Mouse (Mus musculus): Measurements from ENCODE around the gene Pank3. TPM values are rescaled to one million over a fixed set of nuclear protein-coding genes. Genes with fewer than 3 reads are reported as not detected.

Gene Pank3
- total and polyA plus RNA-seq, 3 experiments: 2.9 to 73.0 (median 32.6) TPM

DNA sequence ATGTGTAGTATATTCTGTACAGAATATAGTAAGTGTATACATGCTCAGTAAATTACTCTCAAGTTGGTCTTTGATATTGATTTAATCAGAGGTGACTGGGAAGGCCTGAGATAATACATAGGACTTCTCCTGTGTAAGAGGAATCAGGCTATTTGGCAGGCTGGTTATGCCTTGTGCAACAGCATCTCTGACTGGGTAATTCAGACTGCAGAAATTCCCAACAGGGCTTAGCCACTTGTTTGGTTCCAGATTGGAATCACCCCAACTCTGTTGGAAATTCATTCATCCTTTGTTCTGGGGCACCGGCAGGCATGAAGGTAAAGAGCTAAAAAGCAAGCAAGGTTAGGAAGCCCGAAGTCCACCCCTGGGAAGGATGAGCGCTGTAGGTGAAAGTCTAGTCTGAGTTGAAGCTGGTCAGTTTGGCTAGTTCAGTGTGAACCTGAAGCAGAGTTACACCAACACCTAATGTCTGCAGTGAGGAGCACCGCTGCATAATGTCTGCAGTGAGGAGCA lies 14.3 kb upstream of the Pank3 start:
- Histone ChIP-seq H3K9me3 (replicated peaks) (no peaks in the 10 kb centered on the region), H3K27me3 (ENCODE audit: insufficient read depth, low read length) (no peaks in the 10 kb centered on the region), H3K36me3 (replicated peaks) (no peaks in the 10 kb centered on the region), H3K4me1 (ENCODE audit: insufficient read depth, low read depth, low read length) (no peaks in the 10 kb centered on the region), H3K4me3 (ENCODE audit: low read depth, low read length) (no peak overlapping the region)
- DNase-seq (ENCODE audit: low spot score) (no peak), ATAC-seq (ENCODE audit: extremely low read depth, insufficient number of reproducible peaks, low FRiP score, poor library complexity, severe bottlenecking) (no peak)
- TF ChIP-seq GATA1 (IDR thresholded peaks at IDR 0.05; ENCODE audit: borderline replicate concordance, low read length): no peak
- TF ChIP-seq POLR2AphosphoS5 (IDR thresholded peaks at IDR 0.05; ENCODE audit: insufficient replicate concordance, low read depth, low read length): no peak
- no peak for TF ChIP-seq TAL1 (conservative IDR thresholded peaks at IDR 0.05; ENCODE audit: low read depth, low read length)
- TF ChIP-seq GATA2 (IDR thresholded peaks at IDR 0.05; ENCODE audit: borderline replicate concordance, low read depth, low read length): no peak
- TF ChIP-seq CTCF (IDR thresholded peaks at IDR 0.05; ENCODE audit: low read depth, low read length): no peak

DNA sequence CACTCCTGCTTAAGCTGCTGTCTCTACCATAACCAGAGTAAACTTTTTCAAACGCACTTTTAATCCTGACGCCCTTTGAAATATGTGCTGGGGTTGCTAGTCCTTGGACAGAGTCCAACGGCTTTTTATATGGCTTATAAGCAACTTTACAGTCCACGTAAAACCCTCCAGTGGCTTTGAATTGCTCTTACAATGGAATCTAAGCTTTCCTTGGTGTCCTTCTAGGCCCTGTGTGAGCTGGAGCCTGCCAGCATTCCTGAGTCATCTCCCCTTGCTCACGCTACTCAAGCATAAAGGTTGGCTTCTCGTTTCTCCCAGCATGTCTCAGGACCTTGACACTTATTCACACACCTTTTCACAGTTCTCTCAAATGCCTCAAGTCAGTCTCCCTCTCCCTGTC lies 13.7 kb upstream of the Pank3 start:
- no peaks in the 10 kb centered on the region for H3K9me3 ChIP-seq (replicated peaks)
- no peak overlapping the region for H3K4me3 ChIP-seq (ENCODE audit: low read depth, low read length)
- ATAC-seq (ENCODE audit: extremely low read depth, insufficient number of reproducible peaks, low FRiP score, poor library complexity, severe bottlenecking): no peak
- DNase-seq (ENCODE audit: low spot score): no peak
- 0 out of 2 replicates have a peak, but pooled peaks cover under 1% of the 10 kb centered on the region for H3K27me3 ChIP-seq (ENCODE audit: insufficient read depth, low read length)
- H3K36me3 ChIP-seq (replicated peaks): no peaks in the 10 kb centered on the region
- TF ChIP-seq TAL1 (conservative IDR thresholded peaks at IDR 0.05; ENCODE audit: low read depth, low read length) (no peak), GATA2 (IDR thresholded peaks at IDR 0.05; ENCODE audit: borderline replicate concordance, low read depth, low read length) (no peak), GATA1 (IDR thresholded peaks at IDR 0.05; ENCODE audit: borderline replicate concordance, low read length) (no peak), POLR2AphosphoS5 (IDR thresholded peaks at IDR 0.05; ENCODE audit: insufficient replicate concordance, low read depth, low read length) (no peak), CTCF (IDR thresholded peaks at IDR 0.05; ENCODE audit: low read depth, low read length) (no peak)
- no peaks in the 10 kb centered on the region for H3K4me1 ChIP-seq (ENCODE audit: insufficient read depth, low read depth, low read length)

DNA sequence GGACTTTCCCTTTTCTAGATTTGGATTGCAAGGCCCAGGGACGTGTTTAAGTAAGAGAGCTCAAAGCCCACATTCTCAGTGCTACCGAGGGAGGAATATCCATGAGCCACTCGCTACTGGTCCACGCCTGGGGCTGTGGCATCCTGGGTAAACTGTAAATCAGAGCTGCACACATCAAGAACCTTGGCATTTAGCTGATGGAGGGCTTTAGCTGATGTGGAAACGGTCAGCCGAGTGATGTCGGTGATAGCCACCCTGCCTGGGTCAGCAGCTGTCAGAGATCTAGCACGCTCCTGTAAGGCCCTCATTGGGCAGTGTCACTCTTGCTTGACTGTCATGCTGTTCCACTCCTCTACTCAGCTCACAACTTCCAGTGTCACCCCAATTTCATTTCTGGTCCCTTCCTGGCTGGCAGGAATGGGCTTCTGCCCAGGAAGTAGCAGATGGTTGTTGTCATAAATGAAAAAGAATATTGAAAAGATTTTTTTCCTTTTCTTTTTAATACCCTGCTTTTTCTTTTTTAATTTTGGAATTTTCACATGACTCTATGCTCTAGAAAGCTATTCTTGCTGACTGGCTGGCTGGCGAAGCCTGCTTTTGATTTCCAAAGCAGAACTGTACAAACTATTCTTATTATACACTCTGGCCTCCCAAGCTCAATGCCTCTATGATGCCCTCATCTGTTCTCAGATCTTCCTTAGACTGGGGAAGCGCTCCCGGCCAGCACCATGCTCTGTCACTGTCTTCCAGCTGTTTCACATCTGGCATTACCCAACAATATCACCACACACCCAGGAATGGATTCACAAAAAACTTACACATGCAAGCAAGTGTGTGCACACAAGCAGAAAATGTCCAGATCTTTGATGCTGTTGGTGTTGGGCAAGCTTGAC lies 12.6 kb upstream of the Pank3 start:
- no peak overlapping the region for H3K4me3 ChIP-seq (ENCODE audit: low read depth, low read length)
- TF ChIP-seq CTCF (IDR thresholded peaks at IDR 0.05; ENCODE audit: low read depth, low read length): no peak
- TF ChIP-seq GATA2 (IDR thresholded peaks at IDR 0.05; ENCODE audit: borderline replicate concordance, low read depth, low read length): no peak
- no peak for TF ChIP-seq GATA1 (IDR thresholded peaks at IDR 0.05; ENCODE audit: borderline replicate concordance, low read length)
- TF ChIP-seq TAL1 (conservative IDR thresholded peaks at IDR 0.05; ENCODE audit: low read depth, low read length): no peak
- TF ChIP-seq POLR2AphosphoS5 (IDR thresholded peaks at IDR 0.05; ENCODE audit: insufficient replicate concordance, low read depth, low read length): no peak
- 0 out of 2 replicates have a peak, but pooled peaks cover 9% of the 10 kb centered on the region for H3K27me3 ChIP-seq (ENCODE audit: insufficient read depth, low read length)
- DNase-seq (ENCODE audit: low spot score) (no peak), ATAC-seq (ENCODE audit: extremely low read depth, insufficient number of reproducible peaks, low FRiP score, poor library complexity, severe bottlenecking) (no peak)
- no peaks in the 10 kb centered on the region for H3K4me1 ChIP-seq (ENCODE audit: insufficient read depth, low read depth, low read length)
- no peaks in the 10 kb centered on the region for H3K36me3 ChIP-seq (replicated peaks)
- no peaks in the 10 kb centered on the region for H3K9me3 ChIP-seq (replicated peaks)

DNA sequence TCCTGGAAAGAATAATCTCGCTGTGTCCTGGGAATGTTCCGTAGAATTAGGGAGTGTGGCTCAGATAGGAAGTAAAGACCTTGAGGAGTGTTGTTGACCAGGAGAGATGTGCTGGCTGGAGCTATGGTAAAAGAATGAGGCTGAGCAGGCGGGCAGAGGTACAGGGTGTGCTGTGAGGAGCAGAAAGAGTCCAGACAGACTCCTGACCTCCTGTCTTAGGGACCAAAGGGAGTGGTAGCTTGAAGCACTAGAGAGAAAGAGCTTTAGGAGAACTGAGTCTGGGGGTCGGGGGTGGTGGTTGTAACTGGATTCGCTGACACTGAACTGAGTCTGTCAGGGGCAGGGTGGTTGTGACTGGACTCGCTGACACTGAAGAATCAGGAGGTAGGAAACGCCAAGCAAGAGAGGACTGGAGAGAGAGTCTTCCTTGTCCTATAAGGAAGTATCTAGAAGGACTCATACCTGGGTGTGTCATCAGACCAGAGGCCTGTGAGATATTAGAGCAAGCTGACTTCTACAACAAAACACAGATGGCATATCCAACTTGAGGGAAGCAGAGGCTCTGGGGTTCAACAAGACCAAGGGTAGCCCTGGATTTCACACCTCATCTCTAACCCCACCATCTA lies 9.2 kb upstream of the Pank3 start:
- ATAC-seq (ENCODE audit: extremely low read depth, insufficient number of reproducible peaks, low FRiP score, poor library complexity, severe bottlenecking) (no peak), DNase-seq (ENCODE audit: low spot score) (no peak)
- Histone ChIP-seq H3K9me3 (replicated peaks) (no peaks in the 10 kb centered on the region), H3K36me3 (replicated peaks) (no peaks in the 10 kb centered on the region), H3K4me3 (ENCODE audit: low read depth, low read length) (no peak overlapping the region), H3K4me1 (ENCODE audit: insufficient read depth, low read depth, low read length) (no peaks in the 10 kb centered on the region), H3K27me3 (ENCODE audit: insufficient read depth, low read length) (peaks cover 13% of the 10 kb centered on the region; the same call in 1 of the 2 replicates)
- TF ChIP-seq GATA2 (IDR thresholded peaks at IDR 0.05; ENCODE audit: borderline replicate concordance, low read depth, low read length) (no peak), POLR2AphosphoS5 (IDR thresholded peaks at IDR 0.05; ENCODE audit: insufficient replicate concordance, low read depth, low read length) (no peak), TAL1 (conservative IDR thresholded peaks at IDR 0.05; ENCODE audit: low read depth, low read length) (no peak), CTCF (IDR thresholded peaks at IDR 0.05; ENCODE audit: low read depth, low read length) (no peak), GATA1 (IDR thresholded peaks at IDR 0.05; ENCODE audit: borderline replicate concordance, low read length) (no peak)

DNA sequence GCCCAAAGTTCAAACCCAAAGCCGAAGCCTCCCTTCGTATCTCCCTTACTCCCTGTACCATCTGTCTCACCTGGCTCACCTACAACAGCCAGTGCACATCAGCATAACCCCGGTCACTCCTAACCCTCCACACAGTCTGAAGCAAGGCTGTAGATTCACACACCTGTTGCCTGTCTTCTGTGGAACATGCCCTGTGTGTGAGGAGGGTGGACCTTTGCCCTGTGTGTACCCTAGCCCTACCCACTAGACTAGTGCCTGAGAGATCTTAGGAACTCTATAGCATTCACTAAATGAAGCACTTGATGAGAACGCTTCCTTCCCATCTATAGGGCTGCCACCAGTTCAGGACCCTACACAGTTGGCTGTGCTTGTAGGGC lies 8.7 kb upstream of the Pank3 start:
- TF ChIP-seq CTCF (IDR thresholded peaks at IDR 0.05; ENCODE audit: low read depth, low read length) (no peak), GATA1 (IDR thresholded peaks at IDR 0.05; ENCODE audit: borderline replicate concordance, low read length) (no peak)
- Histone ChIP-seq H3K4me1 (ENCODE audit: insufficient read depth, low read depth, low read length) (no peaks in the 10 kb centered on the region), H3K4me3 (ENCODE audit: low read depth, low read length) (no peak overlapping the region), H3K27me3 (ENCODE audit: insufficient read depth, low read length) (peaks cover 13% of the 10 kb centered on the region; the same call in 1 of the 2 replicates), H3K36me3 (replicated peaks) (no peaks in the 10 kb centered on the region), H3K9me3 (replicated peaks) (no peaks in the 10 kb centered on the region)
- ATAC-seq (ENCODE audit: extremely low read depth, insufficient number of reproducible peaks, low FRiP score, poor library complexity, severe bottlenecking) (no peak), DNase-seq (ENCODE audit: low spot score) (no peak)

DNA sequence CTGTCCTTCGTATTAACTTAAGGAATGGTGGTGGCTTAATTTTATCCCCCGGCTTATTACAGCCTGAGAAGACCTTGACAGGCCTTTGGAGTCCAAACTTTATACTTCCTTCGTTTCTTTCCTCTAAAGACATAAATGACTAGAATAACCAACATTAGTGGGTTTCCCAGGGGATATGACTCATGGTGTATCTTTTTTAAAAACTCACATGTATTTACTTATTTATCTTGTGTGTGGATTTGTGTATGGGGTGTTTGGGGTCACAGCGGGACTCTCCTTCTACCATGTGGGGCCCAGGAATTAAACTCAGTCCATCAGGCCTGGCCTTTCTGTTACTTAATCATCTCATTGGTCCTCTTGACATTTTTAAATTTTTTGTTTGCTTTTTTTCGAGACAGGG lies 2.4 kb upstream of the Pank3 start:
- no peak for DNase-seq (ENCODE audit: low spot score)
- no peak for ATAC-seq (ENCODE audit: extremely low read depth, insufficient number of reproducible peaks, low FRiP score, poor library complexity, severe bottlenecking)
- H3K4me3 ChIP-seq (ENCODE audit: low read depth, low read length): no peak overlapping the region
- peaks cover 7% of the 10 kb centered on the region; the same call in 1 of the 2 replicates for H3K27me3 ChIP-seq (ENCODE audit: insufficient read depth, low read length)
- no peak for TF ChIP-seq GATA1 (IDR thresholded peaks at IDR 0.05; ENCODE audit: borderline replicate concordance, low read length)
- no peaks in the 10 kb centered on the region for H3K36me3 ChIP-seq (replicated peaks)
- H3K9me3 ChIP-seq (replicated peaks): 0 out of 2 replicates have a peak, but pooled peaks cover 5% of the 10 kb centered on the region
- peaks cover 20% of the 10 kb centered on the region for H3K4me1 ChIP-seq (ENCODE audit: insufficient read depth, low read depth, low read length)
